8 mouse cellular contexts compared by ENCODE assay signal in the genomic region with DNA sequence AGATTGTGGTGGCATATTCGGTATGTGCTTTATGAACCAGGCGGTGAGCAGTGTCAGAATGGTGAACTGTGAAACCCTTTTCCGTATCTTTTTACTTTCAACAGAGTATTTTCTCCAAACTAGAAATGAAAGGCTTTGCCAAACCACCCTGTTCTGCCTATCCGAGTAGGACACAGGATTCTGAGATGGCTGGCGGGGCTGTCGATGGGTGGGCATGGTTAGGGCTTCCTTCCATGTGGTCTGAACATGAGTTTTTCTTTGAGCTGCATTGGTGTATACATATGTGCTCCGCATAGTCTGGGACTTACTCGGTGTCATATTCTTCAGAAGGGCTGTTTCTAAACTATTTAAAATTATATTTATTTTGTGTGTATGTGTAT. TPM values are rescaled to one million over a fixed set of nuclear protein-coding genes. Genes with fewer than 3 reads are reported as not detected.
DNase-seq lines count a peak whose midpoint lies in the region; ATAC-seq lines count a peak whose summit lies in the region.

No protein-coding gene starts in this region.

- peak; percentile 46 to 56 for DNase-seq in cerebellum, postnatal 10 days
- DNase-seq in neural tube, embryonic 11.5 days (ENCODE audit: low spot score), result peak; percentile 23
- DNase-seq in neural tube, embryonic 10.5 days (ENCODE audit: extremely low spot score, low spot score), result no peak
- no peak for DNase-seq in B cell, adult 2 months
- DNase-seq in cerebellum, adult 11 months, result no peak

- WGBS in neural tube, embryonic 11.5 days, result 21% methylated on average over 8 of the region's 8 CpGs
- WGBS in hindbrain, embryonic 13.5 days, result 18% methylated on average over 8 of the region's 8 CpGs
- WGBS in midbrain, embryonic 12.5 days, result 18% methylated on average over 8 of the region's 8 CpGs

- no peak overlapping the region; the same call in 1 of the 2 replicates for H3K27ac ChIP-seq in neural tube, embryonic 11.5 days (ENCODE audit: low read depth, low read length)
- peak overlapping the region; percentile 99 for H3K27ac ChIP-seq in hindbrain, embryonic 13.5 days
- peak overlapping the region; percentile 96 for H3K27ac ChIP-seq in midbrain, embryonic 12.5 days (replicated peaks)

- ATAC-seq in cerebellum, adult (ENCODE audit: insufficient number of reproducible peaks, low FRiP score, low TSS enrichment), result no peak
- ATAC-seq in neural tube, embryonic 11.5 days (ENCODE audit: insufficient read depth, low FRiP score, low TSS enrichment), result no peak
- ATAC-seq in hindbrain, embryonic 13.5 days (ENCODE audit: low FRiP score), result peak; percentile 33; the same call in 1 of the 2 replicates
- ATAC-seq in midbrain, embryonic 12.5 days (ENCODE audit: low FRiP score, low read depth), result no peak

- peak overlapping the region; percentile 61 for H3K4me2 ChIP-seq in neural tube, embryonic 11.5 days (ENCODE audit: low read depth)
- H3K4me2 ChIP-seq in hindbrain, embryonic 13.5 days, result peak overlapping the region; percentile 55
- H3K4me2 ChIP-seq in midbrain, embryonic 12.5 days (replicated peaks), result peak overlapping the region; percentile 65

- peak overlapping the region; percentile 99 for H3K9ac ChIP-seq in neural tube, embryonic 11.5 days (ENCODE audit: low read length)
- peak overlapping the region; percentile 97 for H3K9ac ChIP-seq in hindbrain, embryonic 13.5 days
- H3K9ac ChIP-seq in midbrain, embryonic 12.5 days (replicated peaks), result peak overlapping the region; percentile 95

- peaks cover 4% of the 10 kb centered on the region; the same call in 1 of the 2 replicates for H3K4me1 ChIP-seq in neural tube, embryonic 11.5 days (ENCODE audit: control insufficient read depth, insufficient read depth, low read length)
- peaks cover 22% of the 10 kb centered on the region for H3K4me1 ChIP-seq in hindbrain, embryonic 13.5 days (replicated peaks)
- peaks cover 17% of the 10 kb centered on the region for H3K4me1 ChIP-seq in midbrain, embryonic 12.5 days

- H3K4me3 ChIP-seq in neural tube, embryonic 11.5 days (ENCODE audit: low read depth, low read length), result peak overlapping the region; percentile 98
- peak overlapping the region; percentile 92 for H3K4me3 ChIP-seq in hindbrain, embryonic 13.5 days
- H3K4me3 ChIP-seq in midbrain, embryonic 12.5 days, result peak overlapping the region; percentile 90

- no peaks in the 10 kb centered on the region for H3K9me3 ChIP-seq in neural tube, embryonic 11.5 days (ENCODE audit: control insufficient read depth, low read length)
- no peaks in the 10 kb centered on the region for H3K9me3 ChIP-seq in hindbrain, embryonic 13.5 days
- no peaks in the 10 kb centered on the region for H3K9me3 ChIP-seq in midbrain, embryonic 12.5 days

- H3K27me3 ChIP-seq in neural tube, embryonic 11.5 days (ENCODE audit: control insufficient read depth, insufficient read depth, low read length), result no peaks in the 10 kb centered on the region
- no peaks in the 10 kb centered on the region for H3K27me3 ChIP-seq in hindbrain, embryonic 13.5 days
- 0 out of 2 replicates have a peak, but pooled peaks cover 4% of the 10 kb centered on the region for H3K27me3 ChIP-seq in midbrain, embryonic 12.5 days

- no peaks in the 10 kb centered on the region for H3K36me3 ChIP-seq in neural tube, embryonic 11.5 days (ENCODE audit: control insufficient read depth, insufficient read depth, low read length)
- H3K36me3 ChIP-seq in hindbrain, embryonic 13.5 days, result no peaks in the 10 kb centered on the region
- H3K36me3 ChIP-seq in midbrain, embryonic 12.5 days, result no peaks in the 10 kb centered on the region

RNA-seq across cellular contexts. Expression of a gene that starts 1.0 kb away (rescaled TPM):
- 6.0 TPM in 2 replicates for polyA plus RNA-seq in neural tube, embryonic 11.5 days (2014; fragmentation: Nextera tagmentation; extraction: Ambion mirVana)
- polyA plus RNA-seq in hindbrain, embryonic 13.5 days (2015; fragmentation: Nextera tagmentation; extraction: Ambion mirVana), result 5.8 and 6.7 TPM in 2 replicates
- polyA plus RNA-seq in midbrain, embryonic 12.5 days (2016; fragmentation: Nextera tagmentation; extraction: Ambion mirVana), result 6.2 and 6.4 TPM in 2 replicates

RNA-seq across cellular contexts. Expression of a gene that starts 35.8 kb away (rescaled TPM):
- 0.30 and 0.44 TPM in 2 replicates for polyA plus RNA-seq in neural tube, embryonic 11.5 days (2014; fragmentation: Nextera tagmentation; extraction: Ambion mirVana)
- polyA plus RNA-seq in hindbrain, embryonic 13.5 days (2015; fragmentation: Nextera tagmentation; extraction: Ambion mirVana), result 0.52 and 0.79 TPM in 2 replicates
- polyA plus RNA-seq in midbrain, embryonic 12.5 days (2016; fragmentation: Nextera tagmentation; extraction: Ambion mirVana), result 0.60 and 0.89 TPM in 2 replicates

Comparison
In these comparisons a context has a peak if more than half of its experiments do, and no peak if none do; other contexts are left out.
1. DNase-seq: peak in cerebellum, postnatal 10 days (2 of 2) and neural tube, embryonic 11.5 days (single experiment); none in neural tube, embryonic 10.5 days (single experiment), B cell, adult 2 months (0 of 2) and cerebellum, adult 11 months (single experiment).
2. Peak in every context shown above with its lines, with median percentiles within 50 percentile points of each other: H3K4me2 ChIP-seq, H3K4me3 ChIP-seq and H3K9ac ChIP-seq.